Mouse (Mus musculus): ENCODE results near the gene Hoxa10. TPM values are rescaled to one million over a fixed set of nuclear protein-coding genes. Genes with fewer than 3 reads are reported as not detected.

Gene Hoxa10
- polyA plus RNA-seq, 1 experiment, result 93.6 TPM

GRCm38 (mm10) chr6:52218643-52219215 lies 21.9 kb downstream of the Hoxa10 start:
- DNase-seq (ENCODE audit: low spot score), result no peak

- no peak for DNase-seq (ENCODE audit: low spot score)
Measured at GRCm38 (mm10) chr6:52217895-52218642, 22.6 kb downstream of the Hoxa10 start.

- peak; percentile 88 for DNase-seq (ENCODE audit: low spot score)
Measured at GRCm38 (mm10) chr6:52217459-52217768, 23.2 kb downstream of the Hoxa10 start.

- peak; percentile 66 for DNase-seq (ENCODE audit: low spot score)
Measured at GRCm38 (mm10) chr6:52216691-52217458, 23.8 kb downstream of the Hoxa10 start.

DNA sequence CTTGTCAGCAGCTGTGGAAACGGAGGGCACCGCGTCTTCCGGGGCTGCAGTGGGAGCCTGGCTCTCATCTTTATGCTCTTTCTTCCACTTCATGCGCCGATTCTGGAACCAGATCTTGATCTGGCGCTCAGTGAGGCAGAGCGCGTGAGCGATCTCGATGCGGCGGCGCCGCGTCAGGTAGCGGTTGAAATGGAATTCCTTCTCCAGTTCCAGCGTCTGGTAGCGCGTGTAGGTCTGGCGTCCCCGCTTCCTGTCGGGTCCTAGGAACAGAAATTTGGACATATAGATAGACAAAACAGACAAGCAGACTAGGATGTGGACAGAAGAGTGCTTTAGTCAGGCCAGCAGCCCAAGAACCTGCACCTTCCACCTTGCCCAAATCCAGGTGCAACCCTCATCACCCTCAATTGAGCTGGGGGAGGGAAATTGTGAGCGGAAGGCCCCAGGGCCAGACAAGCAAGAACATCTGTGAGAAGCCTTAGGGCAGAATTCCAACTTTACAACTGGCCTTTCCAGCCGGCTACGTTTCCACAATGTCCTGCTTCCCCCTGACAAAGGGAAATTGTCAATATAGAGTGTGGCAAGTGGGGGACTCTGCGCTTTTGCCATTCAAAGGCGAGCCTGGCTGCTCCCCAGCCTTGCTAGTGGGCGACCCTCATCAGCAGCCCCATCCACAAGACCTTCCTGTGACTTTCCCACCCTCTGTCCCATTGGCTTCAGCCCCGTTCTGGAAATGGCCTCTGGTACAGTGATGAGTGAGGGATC lies 24.7 kb downstream of the Hoxa10 start:
- DNase-seq (ENCODE audit: low spot score), result peak; percentile 29

DNA sequence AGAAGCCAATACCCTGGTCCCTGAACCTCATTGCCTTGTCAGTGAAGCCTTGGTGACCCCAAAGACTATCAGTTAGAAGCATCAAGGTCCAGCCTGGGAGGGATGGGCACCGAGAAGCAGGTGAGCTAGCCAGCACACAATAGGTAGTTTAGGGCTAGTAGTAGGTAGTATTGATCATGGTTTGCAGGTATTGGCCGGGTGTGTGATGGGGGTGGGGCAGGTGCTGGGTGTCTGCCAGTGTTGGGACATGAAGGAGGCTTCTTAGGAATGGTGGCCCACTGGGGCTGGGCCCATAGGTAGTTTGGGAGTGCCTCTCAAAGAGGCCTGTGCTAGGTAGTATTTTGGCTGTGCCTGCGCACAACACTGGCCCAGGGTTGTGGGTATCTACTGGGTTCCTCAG lies 25.6 kb downstream of the Hoxa10 start:
- DNase-seq (ENCODE audit: low spot score), result no peak

DNA sequence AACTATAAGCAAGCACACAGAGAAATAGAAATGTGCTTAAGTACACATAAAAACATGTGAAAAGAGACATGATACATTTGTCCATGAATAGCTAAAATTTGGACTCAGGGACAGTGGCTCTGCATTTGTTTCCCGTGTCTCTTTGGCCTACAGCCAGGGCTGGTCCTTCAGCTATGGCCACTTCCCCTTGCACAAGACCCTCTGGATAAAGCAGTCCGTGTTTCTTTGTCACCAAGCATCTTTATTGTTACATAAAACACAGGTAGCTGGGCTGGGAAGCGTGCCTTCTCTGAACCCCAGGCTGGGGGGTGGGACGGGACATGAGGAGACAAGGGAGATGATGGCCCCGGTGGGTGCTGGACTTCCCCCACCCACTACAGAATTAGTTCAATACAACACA lies 26.4 kb downstream of the Hoxa10 start:
- DNase-seq (ENCODE audit: low spot score), result no peak

GRCm38 (mm10) chr6:52213119-52213986 lies 27.3 kb downstream of the Hoxa10 start, which contains the start of the genes Hoxa3 and Gm28308:
TSS of gene Hoxa3 (minus strand) at chr6:52213336.
TSS of gene Gm28308 (minus strand) at chr6:52213339.
- peak; percentile 80 for DNase-seq (ENCODE audit: low spot score)

DNA sequence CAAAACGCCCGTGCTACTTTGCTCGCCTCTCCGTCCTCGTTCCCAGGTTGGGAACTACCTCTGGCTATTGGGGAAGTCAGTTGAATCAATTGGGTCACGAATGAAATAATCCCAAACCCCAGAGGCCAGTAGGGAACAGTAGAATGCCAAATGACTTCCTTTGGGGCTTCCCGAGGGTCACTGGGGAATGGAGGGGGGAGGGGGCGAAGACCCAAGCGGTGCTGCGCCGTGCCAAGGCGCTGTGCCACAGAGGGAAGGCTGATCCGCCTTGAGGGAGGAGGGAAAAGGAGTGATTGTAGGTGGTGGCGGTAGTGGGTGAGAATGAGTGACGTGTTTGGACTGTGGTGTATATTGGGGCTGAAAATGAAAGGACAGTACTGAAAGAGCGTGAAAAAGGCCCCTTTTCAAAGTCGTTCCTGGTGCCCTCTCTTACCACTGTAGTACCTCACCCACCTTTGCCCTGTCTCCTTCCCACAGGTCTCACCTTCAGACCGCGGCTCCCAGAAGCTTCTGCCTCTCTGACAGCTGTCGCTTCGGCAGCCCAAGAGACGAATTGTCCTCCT lies 28.0 kb downstream of the Hoxa10 start:
- peak; percentile 49 for DNase-seq (ENCODE audit: low spot score)

GRCm38 (mm10) chr6:52211961-52212360 lies 28.7 kb downstream of the Hoxa10 start:
- peak; percentile 32 for DNase-seq (ENCODE audit: low spot score)

GRCm38 (mm10) chr6:52211170-52211935 lies 29.3 kb downstream of the Hoxa10 start:
- peak; percentile 76 for DNase-seq (ENCODE audit: low spot score)

- no peak for DNase-seq (ENCODE audit: low spot score)
Measured at GRCm38 (mm10) chr6:52209685-52210046, 31.0 kb downstream of the Hoxa10 start.

DNA sequence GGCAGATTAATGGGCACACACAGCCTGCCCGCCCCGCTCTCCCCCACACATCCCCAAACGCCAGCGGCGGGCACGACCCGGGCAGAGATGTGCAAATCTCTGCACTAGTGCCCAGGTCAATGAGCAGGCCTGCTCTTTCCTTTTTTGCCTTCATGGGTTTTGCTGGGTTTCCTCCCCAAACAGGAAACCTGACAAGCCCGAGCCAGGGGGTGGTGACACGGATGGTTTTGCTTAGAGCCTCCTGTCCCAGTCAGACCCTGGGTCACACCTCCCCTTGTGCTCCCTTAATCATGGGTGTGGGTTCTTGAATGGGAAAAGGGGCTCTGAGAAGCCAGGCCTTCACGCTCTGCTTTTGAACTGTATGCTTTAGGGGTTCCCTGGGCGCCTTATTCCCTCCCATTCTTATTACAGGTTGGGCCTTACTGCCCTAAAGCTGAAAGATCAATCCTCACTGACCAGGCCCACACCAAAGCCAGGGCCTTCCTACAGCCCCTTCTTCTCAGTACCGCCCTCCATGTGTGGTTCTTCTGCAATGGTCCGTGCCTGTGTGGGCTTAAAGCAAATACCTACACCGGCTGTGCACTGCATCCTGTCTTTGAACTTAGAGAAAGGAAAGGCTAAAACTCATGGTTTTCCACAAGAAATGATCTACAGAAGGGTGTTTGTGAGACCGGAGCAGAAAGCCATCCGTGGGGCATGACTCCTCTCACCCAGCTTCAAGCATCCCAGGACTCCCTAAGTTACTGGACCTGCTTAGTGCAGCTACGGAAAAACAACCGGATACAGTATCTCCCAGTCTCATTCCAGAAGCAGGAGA lies 31.6 kb downstream of the Hoxa10 start:
- no peak for DNase-seq (ENCODE audit: low spot score)

GRCm38 (mm10) chr6:52208072-52208867 lies 32.4 kb downstream of the Hoxa10 start, which contains the start of gene Hoxa6:
TSS of gene Hoxa6 (minus strand) at chr6:52208722.
- peak; percentile 43 for DNase-seq (ENCODE audit: low spot score)

- DNase-seq (ENCODE audit: low spot score), result no peak
Measured at GRCm38 (mm10) chr6:52207684-52207976, 33.0 kb downstream of the Hoxa10 start.

DNA sequence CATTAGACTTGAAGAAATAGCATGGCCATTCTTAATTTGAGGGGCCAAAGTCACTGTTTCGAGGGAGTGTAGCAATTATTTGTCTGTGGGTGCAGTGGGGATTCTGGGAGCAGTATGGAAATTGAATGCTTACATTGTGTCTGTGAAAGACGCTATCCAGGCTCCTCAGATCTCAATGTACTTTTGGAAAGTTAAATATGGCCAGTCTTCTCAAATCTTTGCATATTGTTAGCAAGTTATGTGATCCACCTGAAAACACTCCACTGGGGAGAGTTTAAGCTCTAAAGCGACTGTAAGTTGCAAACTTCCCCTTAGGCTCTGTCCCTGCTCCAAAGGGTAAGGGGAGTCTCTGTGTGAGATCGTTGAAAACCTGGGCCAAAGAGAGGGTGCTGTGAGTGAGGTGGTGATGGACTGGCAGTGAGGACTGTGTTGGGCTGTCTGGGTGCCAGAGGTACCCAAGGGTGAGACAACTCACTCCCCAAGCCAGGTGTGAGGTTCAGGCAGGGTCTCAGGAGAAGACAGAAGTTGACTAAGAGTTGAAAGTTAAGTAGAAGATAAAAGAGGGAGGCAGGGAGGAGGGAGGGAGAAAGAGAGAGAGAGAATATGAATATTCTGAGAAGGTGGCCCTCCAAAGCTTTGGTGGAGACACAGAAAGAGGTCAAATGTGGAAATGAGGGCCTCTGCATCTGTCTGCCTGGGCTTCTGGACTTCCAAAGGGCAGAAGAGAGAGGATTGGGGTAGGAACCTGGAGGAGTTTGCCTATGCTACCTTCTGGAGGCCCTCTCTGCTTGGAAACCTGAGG lies 33.6 kb downstream of the Hoxa10 start:
- DNase-seq (ENCODE audit: low spot score), result no peak

Measured in urinary bladder, adult 2 months (tissue).